In the genomic region with DNA sequence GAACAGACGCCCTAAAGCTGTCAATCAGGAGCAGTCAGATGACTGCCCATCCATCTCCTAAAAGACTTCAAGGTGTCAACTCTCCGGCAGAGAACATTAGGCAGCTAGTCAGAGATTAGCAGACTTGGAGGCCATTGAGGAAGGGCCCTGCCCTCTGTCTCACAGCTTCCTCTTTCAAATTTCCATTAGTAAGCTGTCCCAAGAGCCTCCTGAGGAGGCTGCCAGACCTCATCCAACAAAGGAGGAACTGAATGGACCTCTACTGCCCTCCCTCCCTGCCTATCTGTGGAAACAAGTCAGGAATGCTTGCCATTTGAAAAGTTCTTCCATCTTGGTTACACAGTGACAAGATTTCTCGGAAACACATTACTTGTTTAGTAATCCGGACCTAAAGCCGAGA, we compare ENCODE assay signal across 11 mouse cellular contexts. TPM values are rescaled to one million over a fixed set of nuclear protein-coding genes. Genes with fewer than 3 reads are reported as not detected.
A peak's percentile ranks its signal among the peaks of the same experiment; 100 is the strongest.
DNase-seq lines count a peak whose midpoint lies in the region; ATAC-seq and TF ChIP-seq lines count a peak whose summit lies in the region.
"Had no signal": no experiment of that assay in that cellular context is flagged by ENCODE, and none has a peak within 500 bp of the region (broad histone marks: within the 10 kb centered on the region; RNA-seq: fewer than 3 reads in every experiment).

No protein-coding gene starts in this region.

- 0 out of 2 replicates have a peak overlapping the region, but pooled peaks have one; percentile 74 for H3K9ac ChIP-seq in heart, embryonic 13.5 days
- no peak overlapping the region for H3K9ac ChIP-seq in heart, embryonic 14.5 days (ENCODE audit: low read length)
- H3K9ac ChIP-seq: kidney, embryonic 15.5 days had no signal

- peaks cover 58% of the 10 kb centered on the region for H3K4me1 ChIP-seq in heart, embryonic 13.5 days
- H3K4me1 ChIP-seq in G1E (ENCODE audit: insufficient read depth, low read depth, low read length): peaks cover 33% of the 10 kb centered on the region
- peaks cover 45% of the 10 kb centered on the region in 2 experiments for H3K4me1 ChIP-seq in heart, embryonic 14.5 days (ENCODE audit: control insufficient read depth in 2 of 2, insufficient read depth in 2 of 2, low read length in 2 of 2)

- peak overlapping the region; percentile 65 for H3K4me2 ChIP-seq in heart, embryonic 13.5 days
- H3K4me2 ChIP-seq in heart, embryonic 14.5 days (ENCODE audit: low read length): peak overlapping the region; percentile 54

- TF ChIP-seq CTCF in G1E (IDR thresholded peaks at IDR 0.05; ENCODE audit: low read depth, low read length): no peak

- DNase-seq in heart, adult 8-10 months (ENCODE audit: low spot score): no peak
- DNase-seq in G1E (ENCODE audit: low spot score): peak; percentile 43
- no peak for DNase-seq in thymus, postnatal 10 days (ENCODE audit: low spot score in 2 of 2)
- DNase-seq in layer of hippocampus, adult 8-10 months (ENCODE audit: low spot score in 2 of 2): no peak
- no peak for DNase-seq in right cerebral cortex, adult 2 months (ENCODE audit: low spot score in 2 of 2)
- DNase-seq: thymus, postnatal 4 days had no signal

- no peaks in the 10 kb centered on the region for H3K27me3 ChIP-seq in heart, embryonic 13.5 days (replicated peaks)
- peaks cover 47% of the 10 kb centered on the region for H3K27me3 ChIP-seq in G1E (ENCODE audit: insufficient read depth, low read length)
- H3K27me3 ChIP-seq in heart, embryonic 14.5 days (ENCODE audit: control insufficient read depth, insufficient read depth, low read length): no peaks in the 10 kb centered on the region
- H3K27me3 ChIP-seq: kidney, embryonic 15.5 days had no signal

- no peak for ATAC-seq in heart, embryonic 13.5 days (ENCODE audit: extremely low read depth, insufficient number of reproducible peaks, low FRiP score, low TSS enrichment)
- ATAC-seq in G1E (ENCODE audit: extremely low read depth, insufficient number of reproducible peaks, low FRiP score, poor library complexity, severe bottlenecking): no peak
- no peak for ATAC-seq in heart, embryonic 14.5 days (ENCODE audit: insufficient number of reproducible peaks, insufficient read depth, low FRiP score, low read depth)
- peak; percentile 85 for ATAC-seq in megakaryocyte, adult 5-6 weeks (ENCODE audit: poor library complexity, severe bottlenecking)

- WGBS in heart, embryonic 13.5 days: 54% methylated on average over 5 of the region's 5 CpGs
- 46% methylated on average over 5 of the region's 5 CpGs for WGBS in heart, embryonic 14.5 days

- 0 out of 2 replicates have a peak overlapping the region, but pooled peaks have one; percentile 45 for H3K4me3 ChIP-seq in heart, embryonic 13.5 days
- H3K4me3 ChIP-seq in G1E (ENCODE audit: low read depth, low read length): no peak overlapping the region
- H3K4me3 ChIP-seq in heart, embryonic 14.5 days (ENCODE audit: control insufficient read depth in 1 of 2, insufficient read depth in 1 of 2, low read depth in 1 of 2, low read length in 2 of 2): no peak overlapping the region

- peak overlapping the region; percentile 98 for H3K27ac ChIP-seq in heart, embryonic 13.5 days (replicated peaks)
- peak overlapping the region; percentile 97 to 98 for H3K27ac ChIP-seq in heart, embryonic 14.5 days (replicated peaks in 1 of 2; ENCODE audit: control insufficient read depth in 1 of 2, insufficient read depth in 1 of 2, low read depth in 2 of 2, low read length in 2 of 2)
- H3K27ac ChIP-seq: limb, embryonic 12.5 days had no signal

- no peaks in the 10 kb centered on the region for H3K36me3 ChIP-seq in heart, embryonic 13.5 days
- no peaks in the 10 kb centered on the region for H3K36me3 ChIP-seq in G1E (replicated peaks)
- H3K36me3 ChIP-seq in heart, embryonic 14.5 days (ENCODE audit: control insufficient read depth, insufficient read depth, low read length): no peaks in the 10 kb centered on the region
- H3K36me3 ChIP-seq: kidney, embryonic 15.5 days; limb, embryonic 12.5 days had no signal

- H3K9me3 ChIP-seq in heart, embryonic 13.5 days: no peaks in the 10 kb centered on the region
- no peaks in the 10 kb centered on the region for H3K9me3 ChIP-seq in G1E (replicated peaks)
- H3K9me3 ChIP-seq in heart, embryonic 14.5 days (ENCODE audit: control insufficient read depth, low read length): no peaks in the 10 kb centered on the region
- H3K9me3 ChIP-seq: kidney, embryonic 15.5 days; limb, embryonic 12.5 days had no signal

RNA-seq across cellular contexts. Expression of a gene that starts 16.0 kb away (rescaled TPM):
- polyA plus RNA-seq in heart, embryonic 13.5 days (2015; fragmentation: Nextera tagmentation; extraction: Ambion mirVana): 20.3 and 22.5 TPM in 2 replicates
- 10 to 100 TPM; 89.7 to 97.8 (median 92.7) TPM for total RNA-seq in heart, adult 8-10 months (2022)
- total RNA-seq in G1E (2014; fragmentation: Nextera tagmentation): 21.4 and 27.5 TPM in 2 replicates
- total RNA-seq in G1E (2017): 34.4 and 39.4 TPM in 2 replicates
- polyA plus RNA-seq in G1E (2012): 3.4 and 3.5 TPM in 2 replicates
- polyA plus RNA-seq in heart, embryonic 14.5 days (2014; fragmentation: Nextera tagmentation; extraction: Ambion mirVana): 33.2 and 38.2 TPM in 2 replicates
- total RNA-seq in megakaryocyte, adult 5-6 weeks (2015): 20.0 and 27.1 TPM in 2 replicates
- 35.9 and 36.0 TPM in 2 replicates for total RNA-seq in megakaryocyte, adult 5-6 weeks (2017)
- total RNA-seq in layer of hippocampus, adult 8-10 months (2022): 100 to 1,000 TPM in 1 of 4 experiments, 10 to 100 TPM in 3; 92.0 to 121 (median 95.2) TPM

RNA-seq across cellular contexts. Expression of a gene that starts 36.6 kb away (rescaled TPM):
- polyA plus RNA-seq in heart, embryonic 13.5 days (2015; fragmentation: Nextera tagmentation; extraction: Ambion mirVana): 17.1 and 18.0 TPM in 2 replicates
- 10 to 100 TPM; 10.6 to 11.4 (median 11.3) TPM for total RNA-seq in heart, adult 8-10 months (2022)
- total RNA-seq in G1E (2014; fragmentation: Nextera tagmentation) (5.1 and 9.3 TPM in 2 replicates), G1E (2017) (17.6 and 19.7 TPM in 2 replicates)
- polyA plus RNA-seq in G1E (2012): 15.9 and 22.4 TPM in 2 replicates
- polyA plus RNA-seq in heart, embryonic 14.5 days (2014; fragmentation: Nextera tagmentation; extraction: Ambion mirVana): 19.9 and 22.7 TPM in 2 replicates
- total RNA-seq in megakaryocyte, adult 5-6 weeks (2015): 11.4 and 14.9 TPM in 2 replicates
- 12.2 and 13.2 TPM in 2 replicates for total RNA-seq in megakaryocyte, adult 5-6 weeks (2017)
- total RNA-seq in layer of hippocampus, adult 8-10 months (2022): 10 to 100 TPM; 14.4 to 21.4 (median 18.5) TPM
